Mouse (Mus musculus): ENCODE results near the gene Aldh4a1.

DNA sequence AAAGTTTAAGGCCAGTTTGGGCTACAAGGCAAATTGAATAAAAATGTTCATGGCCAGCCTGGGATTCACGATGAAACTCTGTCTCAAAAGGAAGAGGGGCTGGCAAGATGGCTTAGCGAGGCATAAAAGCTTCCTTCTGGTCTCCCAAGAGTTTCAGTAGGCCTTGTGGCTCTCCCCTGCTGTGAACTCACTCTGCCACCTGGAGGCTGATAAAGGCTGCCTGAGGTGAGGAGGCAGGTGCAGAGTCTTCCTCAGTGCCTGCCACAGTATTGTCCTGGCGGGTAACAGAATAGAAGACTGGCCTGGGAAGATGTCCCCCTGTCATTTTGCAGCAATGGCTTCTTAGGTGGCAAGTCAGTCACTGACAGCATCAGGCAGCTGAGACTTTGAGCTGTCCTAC, 39.8 kb upstream of the Aldh4a1 start:
- TF ChIP-seq FLI1 (IDR thresholded peaks at IDR 0.05; ENCODE audit: low read length) (no peak), GATA1 (IDR thresholded peaks at IDR 0.05; ENCODE audit: borderline replicate concordance, low read length) (no peak)

Data from megakaryocyte, embryonic 14.5 days (primary cell).